Mouse (Mus musculus): ENCODE measurements around the gene 1520401A03Rik. TPM values are rescaled to one million over a fixed set of nuclear protein-coding genes. Genes with fewer than 3 reads are reported as not detected.

Gene 1520401A03Rik
- polyA plus RNA-seq, 1 experiment from 2014 or later = 0.27 TPM

DNA sequence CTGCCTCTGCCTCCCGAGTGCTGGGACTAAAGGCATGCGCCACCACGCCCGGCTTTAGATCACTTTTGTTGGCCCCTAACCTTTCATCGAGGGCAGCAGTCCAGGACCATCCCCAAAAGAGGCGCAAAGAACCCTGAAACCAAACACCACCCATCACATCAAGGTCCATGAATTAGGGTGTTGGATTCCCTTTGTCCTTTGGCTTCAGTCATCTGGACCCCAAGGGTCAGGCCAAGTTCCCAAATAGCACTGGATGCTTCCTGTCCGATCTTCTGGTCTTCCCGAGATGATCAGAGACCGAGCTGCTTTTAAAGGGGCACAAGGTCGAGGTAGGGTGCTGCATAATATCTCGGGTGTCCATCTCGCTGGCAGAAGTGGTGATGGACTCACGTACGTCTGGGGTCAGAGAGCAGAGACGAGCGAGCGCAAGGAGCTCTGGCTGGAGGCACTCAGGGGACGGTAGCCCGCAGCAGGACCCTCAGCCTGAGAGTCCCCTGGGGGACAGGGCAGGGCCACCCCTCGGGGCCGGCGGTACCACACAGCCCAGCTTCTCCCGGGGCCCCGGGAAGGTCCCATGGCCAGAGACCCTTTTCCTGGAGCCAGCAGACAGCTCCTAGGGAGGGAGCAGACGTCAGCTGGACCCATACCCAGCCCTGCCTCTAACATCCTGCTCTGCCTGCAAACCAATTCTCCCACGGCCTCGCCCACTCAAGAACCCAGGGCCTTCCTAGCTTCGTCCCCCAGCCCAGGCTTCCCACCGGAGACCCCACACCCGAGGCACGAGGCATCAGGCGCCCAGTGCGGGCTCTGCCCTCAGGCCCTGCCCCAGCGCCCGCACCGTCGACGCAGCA lies 19.0 kb upstream of the 1520401A03Rik start:
- Histone ChIP-seq H3K4me1 (replicated peaks) (peaks cover 61% of the 10 kb centered on the region), H3K9ac (peak overlapping the region; percentile 35; the same call in 1 of the 2 replicates), H3K36me3 (peaks cover 12% of the 10 kb centered on the region), H3K27me3 (peaks cover 61% of the 10 kb centered on the region), H3K9me3 (no peaks in the 10 kb centered on the region), H3K4me2 (peak overlapping the region; percentile 47), H3K27ac (no peak overlapping the region), H3K4me3 (peak overlapping the region; percentile 31)
- 48% methylated on average over 38 of the region's 38 CpGs for WGBS
- no peak for ATAC-seq (ENCODE audit: low FRiP score)

DNA sequence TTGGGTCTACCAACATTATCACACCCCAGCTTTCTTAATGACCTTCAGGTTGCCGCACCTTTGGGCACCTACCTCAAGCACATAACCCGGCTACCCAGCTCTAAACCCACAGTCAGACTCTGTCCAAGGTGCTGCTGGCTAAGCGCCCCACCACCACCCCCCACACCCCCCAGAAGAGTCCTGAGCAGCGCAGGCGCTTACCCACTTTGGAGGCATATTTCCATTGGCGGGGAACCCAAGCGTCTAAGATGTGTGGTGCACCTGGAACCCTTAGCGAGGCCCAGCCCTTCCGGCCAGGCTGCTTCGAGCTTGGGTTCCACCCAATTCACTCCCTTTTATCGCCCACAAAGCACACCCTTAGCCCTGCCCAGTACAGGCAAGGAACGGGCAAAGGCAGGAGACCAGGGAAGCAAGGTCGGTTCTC lies 18.0 kb upstream of the 1520401A03Rik start, which contains the start of gene Paqr4:
Gene Paqr4, minus strand, starts transcription at position 270 of the 424 bp plus-strand sequence.
- H3K4me2 ChIP-seq = peak within 1 kb of the TSS; percentile 88
- H3K36me3 ChIP-seq = peaks cover 22% of the 10 kb centered on the region
- peak within 1 kb of the TSS; percentile 90 for H3K9ac ChIP-seq
- no peaks in the 10 kb centered on the region for H3K9me3 ChIP-seq
- 5% methylated on average over 13 of the region's 13 CpGs for WGBS
- H3K4me1 ChIP-seq (replicated peaks) = peaks cover 53% of the 10 kb centered on the region
- ATAC-seq (ENCODE audit: low FRiP score) = no peak; the same call in none of the 2 replicates
- peak within 1 kb of the TSS; percentile 90 for H3K27ac ChIP-seq
- peak within 1 kb of the TSS; percentile 76 for H3K4me3 ChIP-seq
- peaks cover 51% of the 10 kb centered on the region for H3K27me3 ChIP-seq

DNA sequence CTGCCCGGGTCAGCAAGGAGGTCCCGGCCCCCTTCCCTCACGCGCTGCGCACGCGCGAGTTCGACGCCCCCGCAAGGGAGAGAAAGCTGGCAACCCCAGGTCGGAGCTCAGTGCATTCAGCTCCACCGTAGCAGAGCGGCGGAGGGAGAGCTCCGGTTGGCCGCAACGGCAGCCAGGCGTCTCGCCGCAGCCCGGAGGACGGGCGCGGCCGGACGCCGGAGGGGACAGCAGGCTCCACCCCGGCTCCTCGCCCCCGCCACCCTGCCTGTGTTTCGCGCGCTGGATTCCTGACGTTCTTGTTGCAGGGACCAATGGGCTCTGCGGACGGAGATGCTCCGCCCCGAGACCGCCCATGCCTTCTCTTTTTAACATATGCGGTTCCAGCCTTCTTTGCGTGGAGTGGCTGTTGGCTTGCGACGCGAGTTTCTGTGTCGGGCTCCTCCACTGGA lies 17.6 kb upstream of the 1520401A03Rik start:
- peak; percentile 84 for ATAC-seq (ENCODE audit: low FRiP score)
- no peaks in the 10 kb centered on the region for H3K9me3 ChIP-seq
- H3K9ac ChIP-seq = peak overlapping the region; percentile 90
- H3K4me1 ChIP-seq (replicated peaks) = peaks cover 48% of the 10 kb centered on the region
- under 1% methylated on average over 45 of the region's 46 CpGs for WGBS
- H3K4me2 ChIP-seq = peak overlapping the region; percentile 88
- peaks cover 26% of the 10 kb centered on the region for H3K36me3 ChIP-seq
- peak overlapping the region; percentile 76 for H3K4me3 ChIP-seq
- H3K27me3 ChIP-seq = peaks cover 47% of the 10 kb centered on the region
- H3K27ac ChIP-seq = peak overlapping the region; percentile 90

DNA sequence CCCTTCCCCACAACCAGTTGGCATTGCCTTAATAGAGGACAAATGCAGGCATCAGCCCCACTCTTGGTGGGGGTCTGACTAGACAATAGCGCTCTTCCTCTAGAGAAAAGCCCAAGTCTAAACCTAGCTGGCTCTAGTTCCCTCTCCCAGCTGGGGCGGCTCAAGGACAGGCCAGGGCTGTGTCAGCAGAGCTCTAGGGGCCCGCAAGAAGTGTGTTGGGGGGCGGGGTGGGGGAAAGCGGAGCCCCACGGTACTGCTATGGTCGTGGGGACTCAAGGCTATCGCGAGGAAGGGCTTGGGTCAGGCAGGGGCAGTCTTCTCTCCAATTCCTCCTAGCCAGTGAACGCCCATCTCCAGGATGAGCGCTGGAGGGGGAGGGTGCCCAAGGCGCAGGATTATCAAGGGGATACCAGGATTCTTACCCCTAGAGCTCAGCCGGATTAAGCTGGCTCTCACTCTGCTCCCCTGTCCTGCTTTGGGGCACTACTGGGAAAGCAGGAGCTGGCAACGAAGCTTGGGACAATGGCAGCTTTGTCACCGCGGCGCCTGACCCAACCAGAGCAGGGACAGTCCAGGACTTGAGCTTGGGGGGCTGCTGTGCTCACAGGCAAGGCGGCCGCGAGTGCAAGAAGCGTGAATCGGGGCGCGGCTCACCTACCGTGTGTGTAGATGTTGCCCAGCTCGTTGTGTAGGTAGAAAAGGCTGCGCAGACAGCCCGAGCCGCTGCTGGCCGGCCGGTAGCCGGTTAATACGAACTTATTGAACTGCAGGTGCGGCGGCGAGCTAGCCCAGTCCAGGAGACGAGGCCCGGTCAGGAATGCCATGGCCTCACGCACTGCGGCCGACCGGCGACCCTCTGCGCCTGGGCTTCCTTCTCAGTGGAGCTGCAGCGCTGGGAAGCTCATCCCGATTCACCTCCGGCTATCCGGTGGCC lies 16.9 kb upstream of the 1520401A03Rik start:
- under 1% methylated on average over 48 of the region's 48 CpGs for WGBS

DNA sequence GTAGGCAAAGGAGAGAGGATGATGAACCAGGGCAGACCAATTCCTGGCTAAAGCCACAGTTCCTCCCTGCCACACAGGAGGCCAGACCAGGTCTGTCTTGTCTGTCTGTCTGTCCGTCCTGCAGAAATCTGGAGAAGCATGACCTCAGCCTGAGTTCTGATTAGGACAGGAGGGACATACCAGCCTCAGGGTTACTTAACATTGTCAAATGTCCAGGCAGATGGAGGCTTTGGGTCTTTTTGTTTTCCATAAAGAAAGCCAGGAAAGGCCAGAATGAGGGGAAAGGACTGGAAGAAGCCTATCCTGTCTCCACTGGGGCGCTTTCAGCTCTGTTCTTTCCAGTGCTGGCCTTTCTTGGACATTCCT lies 16.2 kb upstream of the 1520401A03Rik start:
- Histone ChIP-seq H3K4me2 (peak overlapping the region; percentile 88), H3K9ac (peak overlapping the region; percentile 90)
- WGBS = 27% methylated on average over 2 of the region's 2 CpGs

More for the DNA sequence above, 16.9 kb upstream of the 1520401A03Rik start:
- Histone ChIP-seq H3K4me3 (peak overlapping the region; percentile 76), H3K27ac (peak overlapping the region; percentile 90), H3K36me3 (peaks cover 31% of the 10 kb centered on the region), H3K4me2 (peak overlapping the region; percentile 88), H3K9ac (peak overlapping the region; percentile 90), H3K27me3 (peaks cover 40% of the 10 kb centered on the region), H3K9me3 (no peaks in the 10 kb centered on the region), H3K4me1 (replicated peaks) (peaks cover 41% of the 10 kb centered on the region)
- ATAC-seq (ENCODE audit: low FRiP score) = peak; percentile 35

DNA sequence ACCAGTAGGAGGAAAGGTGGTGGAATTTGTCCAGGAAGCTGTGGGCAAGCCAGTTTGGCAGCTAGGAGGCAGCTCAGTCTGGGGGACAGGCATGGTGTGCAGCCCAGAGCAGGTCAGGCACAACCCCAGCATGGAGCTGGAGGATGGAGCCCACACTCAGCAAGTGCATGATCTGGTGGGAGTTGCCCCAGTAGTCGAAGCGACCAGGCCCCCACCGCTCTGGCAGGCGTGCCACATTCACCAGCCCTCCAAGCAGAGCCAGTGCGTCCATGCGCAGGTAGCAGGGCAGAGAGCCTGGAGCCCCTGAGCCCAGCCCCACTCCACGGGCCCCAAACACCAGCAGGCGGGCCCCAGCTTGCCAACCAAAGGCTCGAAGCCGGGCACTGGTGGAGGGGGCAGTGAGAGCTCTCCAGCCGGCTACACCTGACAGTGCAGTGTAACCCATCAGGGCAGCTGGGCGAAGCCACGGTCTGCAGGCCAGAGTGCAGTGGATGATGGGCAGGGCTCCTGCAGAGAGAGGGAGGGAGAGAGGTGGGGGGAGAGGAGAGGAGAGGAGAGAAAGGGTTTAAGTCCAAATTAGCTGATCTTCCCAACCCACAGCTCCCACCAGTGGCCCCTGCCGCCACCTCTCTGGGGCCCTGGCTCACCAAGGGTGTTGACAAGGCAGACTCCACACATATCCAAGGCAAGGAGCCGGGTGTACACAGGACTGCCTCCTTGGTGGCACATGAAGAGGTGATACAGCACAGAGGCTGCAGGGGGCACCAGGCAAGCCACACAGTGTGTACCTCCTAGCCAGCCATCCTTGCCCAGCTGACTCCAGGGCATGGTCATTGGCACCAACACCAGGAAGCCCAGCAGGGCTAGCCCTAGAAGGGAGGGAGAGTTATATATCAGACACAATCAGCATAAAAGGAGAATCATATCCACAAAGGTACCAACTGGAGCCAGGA lies 15.2 kb upstream of the 1520401A03Rik start:
- H3K4me3 ChIP-seq = peak overlapping the region; percentile 76; the same call in 1 of the 2 replicates
- peaks cover 38% of the 10 kb centered on the region for H3K4me1 ChIP-seq (replicated peaks)
- H3K27ac ChIP-seq = no peak overlapping the region
- no peaks in the 10 kb centered on the region for H3K9me3 ChIP-seq
- peak overlapping the region; percentile 58 for H3K9ac ChIP-seq
- H3K4me2 ChIP-seq = peak overlapping the region; percentile 88
- no peak for ATAC-seq (ENCODE audit: low FRiP score)
- peaks cover 31% of the 10 kb centered on the region for H3K36me3 ChIP-seq
- peaks cover 23% of the 10 kb centered on the region for H3K27me3 ChIP-seq
- WGBS = 66% methylated on average over 15 of the region's 15 CpGs

More for the DNA sequence above, 16.2 kb upstream of the 1520401A03Rik start:
- H3K9me3 ChIP-seq = no peaks in the 10 kb centered on the region
- peaks cover 33% of the 10 kb centered on the region for H3K27me3 ChIP-seq
- peak overlapping the region; percentile 90 for H3K27ac ChIP-seq
- peak overlapping the region; percentile 76 for H3K4me3 ChIP-seq
- peaks cover 41% of the 10 kb centered on the region for H3K4me1 ChIP-seq (replicated peaks)
- H3K36me3 ChIP-seq = peaks cover 31% of the 10 kb centered on the region
- no peak for ATAC-seq (ENCODE audit: low FRiP score)

DNA sequence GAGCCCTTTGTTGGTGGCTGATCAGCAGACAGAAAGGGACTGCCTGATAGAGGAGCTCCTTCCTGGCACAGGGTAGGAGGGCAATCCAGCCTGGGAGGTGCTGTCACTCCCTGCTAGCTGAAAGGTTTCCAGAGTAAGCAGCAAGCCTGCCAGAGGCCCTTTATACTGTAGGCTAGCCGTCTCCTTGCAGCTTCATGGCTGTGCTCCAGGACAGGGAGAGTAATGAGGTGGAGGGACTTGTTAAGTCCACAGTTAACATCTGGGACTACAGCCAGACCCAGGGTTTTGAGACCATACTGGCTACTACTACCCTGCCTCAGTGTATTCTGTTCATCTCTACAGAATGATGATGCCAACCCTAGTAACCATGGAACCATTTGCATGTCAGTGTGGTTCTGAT lies 11.8 kb upstream of the 1520401A03Rik start:
- no peaks in the 10 kb centered on the region for H3K9me3 ChIP-seq
- H3K4me3 ChIP-seq = no peak overlapping the region
- no peak overlapping the region for H3K9ac ChIP-seq
- H3K27me3 ChIP-seq = no peaks in the 10 kb centered on the region
- 75% methylated on average over 1 of the region's 1 CpGs for WGBS
- H3K4me1 ChIP-seq (replicated peaks) = peaks cover 21% of the 10 kb centered on the region
- H3K36me3 ChIP-seq = peaks cover 31% of the 10 kb centered on the region
- no peak overlapping the region for H3K4me2 ChIP-seq
- no peak overlapping the region for H3K27ac ChIP-seq
- ATAC-seq (ENCODE audit: low FRiP score) = no peak

DNA sequence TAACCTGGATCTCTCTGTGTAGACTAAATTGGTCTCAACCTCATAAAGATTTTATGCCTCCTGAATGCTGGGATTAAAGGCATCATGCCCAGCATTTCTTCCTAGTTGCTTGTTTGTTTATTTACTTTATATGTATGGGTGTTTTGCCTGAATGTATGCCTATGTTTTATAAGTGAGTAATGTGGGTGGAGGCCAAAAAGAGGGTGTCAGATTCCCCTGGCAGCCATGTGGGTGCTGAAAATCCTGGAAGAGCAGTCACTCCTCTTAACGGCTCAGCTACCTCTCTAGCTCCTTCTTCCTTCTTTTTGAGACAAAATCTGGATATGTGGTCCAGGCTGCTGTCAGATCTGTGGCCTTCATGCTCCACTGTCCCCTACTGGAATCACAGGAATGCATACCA lies 7.9 kb upstream of the 1520401A03Rik start:
- 74% methylated on average over 1 of the region's 1 CpGs for WGBS

DNA sequence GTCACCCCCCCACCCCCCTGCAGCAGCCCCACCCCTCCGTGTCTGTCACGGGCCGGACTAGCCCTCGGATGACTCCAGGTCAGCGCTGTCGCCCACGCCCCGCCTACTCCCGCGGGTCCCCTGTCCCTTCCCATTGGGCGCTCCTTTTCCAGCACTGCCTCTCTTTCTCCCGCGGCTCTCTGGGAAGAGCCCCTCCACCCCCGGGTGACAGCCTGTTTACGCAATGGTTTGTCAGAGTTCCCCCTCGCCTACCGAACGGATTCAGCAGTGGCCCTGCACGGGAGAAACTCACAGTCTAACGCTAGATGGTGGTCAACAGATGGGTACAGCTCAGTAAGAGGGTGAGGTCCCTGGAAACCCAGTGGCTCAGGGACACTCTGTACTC lies 4.2 kb upstream of the 1520401A03Rik start:
- Histone ChIP-seq H3K36me3 (no peaks in the 10 kb centered on the region), H3K9ac (peak overlapping the region; percentile 79), H3K27me3 (0 out of 2 replicates have a peak, but pooled peaks cover 5% of the 10 kb centered on the region), H3K4me2 (peak overlapping the region; percentile 91), H3K4me3 (peak overlapping the region; percentile 78), H3K27ac (peak overlapping the region; percentile 73; the same call in 1 of the 2 replicates), H3K9me3 (no peaks in the 10 kb centered on the region), H3K4me1 (replicated peaks) (peaks cover 16% of the 10 kb centered on the region)
- ATAC-seq (ENCODE audit: low FRiP score) = peak; percentile 85
- 1% methylated on average over 20 of the region's 20 CpGs for WGBS

More for the DNA sequence above, 7.9 kb upstream of the 1520401A03Rik start:
- H3K4me2 ChIP-seq = no peak overlapping the region
- H3K27me3 ChIP-seq = no peaks in the 10 kb centered on the region
- no peak for ATAC-seq (ENCODE audit: low FRiP score)
- H3K36me3 ChIP-seq = peaks cover 8% of the 10 kb centered on the region
- no peak overlapping the region for H3K9ac ChIP-seq
- H3K4me3 ChIP-seq = no peak overlapping the region
- H3K9me3 ChIP-seq = no peaks in the 10 kb centered on the region
- H3K4me1 ChIP-seq (replicated peaks) = peaks cover 15% of the 10 kb centered on the region
- no peak overlapping the region for H3K27ac ChIP-seq

DNA sequence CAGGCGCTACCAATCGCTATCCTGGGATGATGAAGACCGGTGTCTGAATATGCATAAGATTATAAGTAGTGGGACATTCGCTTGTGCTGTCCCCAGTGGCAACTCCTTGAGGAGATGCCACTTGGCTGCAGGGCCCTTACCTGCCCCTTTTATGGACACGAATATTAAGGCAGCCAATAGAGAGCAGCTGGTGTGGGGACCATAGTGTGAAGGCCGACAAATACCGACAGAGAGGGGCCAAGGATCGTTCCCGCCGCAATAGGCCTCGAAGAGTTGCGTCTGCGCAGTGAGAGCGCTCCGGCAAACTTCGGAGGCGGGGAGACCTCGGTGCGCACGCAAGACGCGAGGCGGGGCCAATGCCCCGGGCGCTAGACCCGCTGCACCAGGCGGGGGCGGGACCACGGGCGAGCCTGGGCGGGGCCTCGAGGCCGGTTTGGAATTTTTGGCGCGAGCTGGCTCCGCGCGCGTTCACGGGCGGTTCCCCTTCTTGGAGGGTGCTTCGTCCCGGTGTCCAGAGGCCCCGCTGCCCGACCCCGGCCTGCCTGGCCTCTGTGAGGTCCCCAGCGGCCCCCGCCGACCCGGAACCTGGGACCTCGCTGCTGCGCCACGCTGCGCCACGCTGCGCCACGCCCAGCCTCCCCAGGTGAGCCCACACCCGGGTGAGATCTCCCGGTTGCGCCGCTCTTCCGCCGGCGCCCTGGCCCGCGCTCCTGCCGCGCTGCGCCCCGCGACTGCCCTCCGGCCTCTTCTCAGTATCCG lies 3.6 kb upstream of the 1520401A03Rik start, which contains the start of gene Pkmyt1:
Gene Pkmyt1, plus strand, starts transcription at position 338 of the 759 bp plus-strand sequence.
- Histone ChIP-seq H3K4me3 (peak within 1 kb of the TSS; percentile 78), H3K27me3 (0 out of 2 replicates have a peak, but pooled peaks cover 5% of the 10 kb centered on the region), H3K9me3 (no peaks in the 10 kb centered on the region), H3K9ac (peak within 1 kb of the TSS; percentile 79), H3K4me2 (peak within 1 kb of the TSS; percentile 91), H3K27ac (peak within 1 kb of the TSS; percentile 75), H3K36me3 (no peaks in the 10 kb centered on the region), H3K4me1 (replicated peaks) (peaks cover 16% of the 10 kb centered on the region)
- WGBS = 2% methylated on average over 57 of the region's 73 CpGs
- ATAC-seq (ENCODE audit: low FRiP score) = peak; percentile 94
